Mouse (Mus musculus) cerebellum, adult 2 months (tissue): ENCODE results near the gene Exoc3l. TPM values are rescaled to one million over a fixed set of nuclear protein-coding genes. Genes with fewer than 3 reads are reported as not detected.
A peak's percentile ranks its signal among the peaks of the same experiment; 100 is the strongest.

ENCODE experiments used
- DNase-seq, 2 experiments: peaks; one replicate each; pipeline ENCODE4 v3.0.0; 2021
- H3K27ac ChIP-seq: fragments of 200-500 bp; 2 replicates; pipeline ENCODE4 v1.5.1; 2012; ENCODE audit warnings: low read length, control low read depth, inconsistent platforms; ENCODE audit not compliant: insufficient read depth
- H3K27me3 ChIP-seq: fragments of 200-500 bp; 2 replicates; pipeline ENCODE4 v1.6.1; 2012; ENCODE audit warnings: inconsistent platforms, mild to moderate bottlenecking, low read length, moderate library complexity; ENCODE audit not compliant: control insufficient read depth, insufficient read depth
- H3K4me1 ChIP-seq: fragments of 200-500 bp; 2 replicates; pipeline ENCODE4 v1.6.1; 2011; ENCODE audit warnings: low read length; ENCODE audit not compliant: control insufficient read depth, insufficient read depth
- H3K4me3 ChIP-seq: fragments of 200-500 bp; replicated peaks from 2 replicates; pipeline ENCODE3; 2011; ENCODE audit warnings: mild to moderate bottlenecking, low read depth, low read length, control low read depth; ENCODE audit not compliant: insufficient read depth
- CTCF ChIP-seq: fragments of 200-500 bp; IDR thresholded peaks from 2 replicates; pipeline ENCODE4 v1.5.1; 2011; ENCODE audit warnings: low read depth, mild to moderate bottlenecking, control low read depth, low read length, moderate library complexity, borderline replicate concordance; ENCODE audit not compliant: insufficient read depth
- POLR2A ChIP-seq: fragments of 200-500 bp; IDR thresholded peaks from 2 replicates; pipeline ENCODE4 v1.6.1; 2011; ENCODE audit warnings: low read length, control low read depth, borderline replicate concordance; ENCODE audit not compliant: insufficient read depth
- WGBS: fragments of 180-500 bp; shearing (Covaris S2); methylation state at CpG from one replicate; pipeline ENCODE4 v1.1.7; 2018; 5-methylcytosine and 5-hydroxymethylcytosine counted together
- polyA plus RNA-seq: library from polyadenylated mRNA; depleted of rRNA; stranded (reverse); fragments of >200 nt; gene quantifications from 2 replicates; pipeline ENCODE4 v1.2.3, GENCODE M21; 2012

Gene Exoc3l
- polyA plus RNA-seq, 1 experiment, result 17.0 TPM

GRCm38 (mm10) chr8:105275840-105276239, 20.1 kb downstream of the Exoc3l start, which contains the start of gene Nol3:
Gene Nol3, plus strand, starts transcription at chr8:105276140.
- TF ChIP-seq POLR2A (no peak), CTCF (no peak)
- peak within 1 kb of the TSS; percentile 24 for H3K4me3 ChIP-seq
- H3K4me1 ChIP-seq, result peaks cover 3% of the 10 kb centered on the region
- no peak for DNase-seq
- 9% methylated on average over 10 of the region's 10 CpGs for WGBS
- H3K27ac ChIP-seq, result no peak within 1 kb of the TSS
- H3K27me3 ChIP-seq, result no peaks in the 10 kb centered on the region; the same call in 1 of the 2 replicates

- TF ChIP-seq CTCF, result no peak
- TF ChIP-seq POLR2A, result no peak
- Histone ChIP-seq H3K4me3 (no peak overlapping the region), H3K27ac (no peak overlapping the region), H3K4me1 (peaks cover 3% of the 10 kb centered on the region), H3K27me3 (no peaks in the 10 kb centered on the region; the same call in 1 of the 2 replicates)
- DNase-seq, result no peak
- 15% methylated on average over 11 of the region's 11 CpGs for WGBS
Observed at GRCm38 (mm10) chr8:105275387-105275786, 20.5 kb downstream of the Exoc3l start.

- no peak overlapping the region for H3K27ac ChIP-seq
- no peak for DNase-seq
- H3K27me3 ChIP-seq, result no peaks in the 10 kb centered on the region; the same call in 1 of the 2 replicates
- H3K4me1 ChIP-seq, result peaks cover 3% of the 10 kb centered on the region; the same call in 1 of the 2 replicates
- H3K4me3 ChIP-seq, result no peak overlapping the region
- TF ChIP-seq POLR2A, result no peak
- TF ChIP-seq CTCF, result no peak
- WGBS, result 22% methylated on average over 11 of the region's 11 CpGs
Observed at GRCm38 (mm10) chr8:105270916-105271186, 25.1 kb downstream of the Exoc3l start.

- Histone ChIP-seq H3K4me1 (0 out of 2 replicates have a peak, but pooled peaks cover 3% of the 10 kb centered on the region), H3K27ac (no peak overlapping the region), H3K27me3 (no peaks in the 10 kb centered on the region; the same call in 1 of the 2 replicates), H3K4me3 (no peak overlapping the region)
- no peak for DNase-seq
- WGBS, result 24% methylated on average over 39 of the region's 39 CpGs
- TF ChIP-seq CTCF, result no peak
- no peak for TF ChIP-seq POLR2A
Observed at GRCm38 (mm10) chr8:105270101-105270915, 25.6 kb downstream of the Exoc3l start.

- no peaks in the 10 kb centered on the region; the same call in 1 of the 2 replicates for H3K27me3 ChIP-seq
- TF ChIP-seq POLR2A (no peak), CTCF (no peak)
- H3K27ac ChIP-seq, result no peak within 1 kb of the TSS
- 3% methylated on average over 42 of the region's 42 CpGs for WGBS
- peak within 1 kb of the TSS; percentile 54 for H3K4me3 ChIP-seq
- H3K4me1 ChIP-seq, result 0 out of 2 replicates have a peak, but pooled peaks cover 3% of the 10 kb centered on the region
- DNase-seq, result peak in 1 of 2 experiments; percentile 51
Observed at GRCm38 (mm10) chr8:105269461-105269947, 26.4 kb downstream of the Exoc3l start, which contains the start of gene Hsf4. Gene Hsf4, plus strand, starts transcription at chr8:105269801.

GRCm38 (mm10) chr8:105269075-105269458, 26.8 kb downstream of the Exoc3l start:
- H3K4me3 ChIP-seq, result peak overlapping the region; percentile 54
- TF ChIP-seq POLR2A, result no peak
- TF ChIP-seq CTCF, result no peak
- H3K27ac ChIP-seq, result no peak overlapping the region
- 8% methylated on average over 10 of the region's 10 CpGs for WGBS
- no peaks in the 10 kb centered on the region; the same call in 1 of the 2 replicates for H3K27me3 ChIP-seq
- peak in 1 of 2 experiments; percentile 30 for DNase-seq
- H3K4me1 ChIP-seq, result 0 out of 2 replicates have a peak, but pooled peaks cover 3% of the 10 kb centered on the region

- WGBS, result 2% methylated on average over 65 of the region's 65 CpGs
- H3K27ac ChIP-seq, result no peak overlapping the region
- DNase-seq, result peak; percentile 58 to 67
- TF ChIP-seq POLR2A (0 out of 2 replicates have a peak, but pooled peaks have one; percentile 20), CTCF (no peak)
- no peaks in the 10 kb centered on the region; the same call in 1 of the 2 replicates for H3K27me3 ChIP-seq
- H3K4me3 ChIP-seq, result peak overlapping the region; percentile 54
- 0 out of 2 replicates have a peak, but pooled peaks cover 3% of the 10 kb centered on the region for H3K4me1 ChIP-seq
Observed at GRCm38 (mm10) chr8:105268342-105269074, 27.4 kb downstream of the Exoc3l start.
